Mouse (Mus musculus): ENCODE results near the gene Rap1gap2. TPM values are rescaled to one million over a fixed set of nuclear protein-coding genes. Genes with fewer than 3 reads are reported as not detected.

Gene Rap1gap2
- polyA plus RNA-seq, 1 experiment from 2014 or later: 3.8 TPM

GRCm38 (mm10) chr11:74531725-74532124 is 79.0 kb downstream of the Rap1gap2 start:
- WGBS: 38% methylated on average over 3 of the region's 3 CpGs
- Histone ChIP-seq H3K4me1 (replicated peaks) (peaks cover 14% of the 10 kb centered on the region), H3K9me3 (replicated peaks) (no peaks in the 10 kb centered on the region), H3K36me3 (no peaks in the 10 kb centered on the region), H3K27me3 (no peaks in the 10 kb centered on the region), H3K4me2 (no peak overlapping the region), H3K27ac (no peak overlapping the region), H3K4me3 (no peak overlapping the region), H3K9ac (no peak overlapping the region)
- ATAC-seq (replicated peaks; ENCODE audit: insufficient number of reproducible peaks, insufficient read depth, low FRiP score, low read depth): no peak

GRCm38 (mm10) chr11:74529803-74530202 is 80.9 kb downstream of the Rap1gap2 start:
- ATAC-seq (replicated peaks; ENCODE audit: insufficient number of reproducible peaks, insufficient read depth, low FRiP score, low read depth): no peak
- 69% methylated on average over 4 of the region's 4 CpGs for WGBS

GRCm38 (mm10) chr11:74527555-74527954 is 83.2 kb downstream of the Rap1gap2 start:
- no peaks in the 10 kb centered on the region for H3K9me3 ChIP-seq (replicated peaks)
- H3K27ac ChIP-seq: no peak overlapping the region
- no peak overlapping the region for H3K9ac ChIP-seq
- H3K4me3 ChIP-seq: no peak overlapping the region
- H3K4me1 ChIP-seq (replicated peaks): peaks cover 24% of the 10 kb centered on the region
- 56% methylated on average over 7 of the region's 7 CpGs for WGBS
- peaks cover 10% of the 10 kb centered on the region; the same call in 1 of the 2 replicates for H3K27me3 ChIP-seq
- no peak overlapping the region for H3K4me2 ChIP-seq
- no peak for ATAC-seq (replicated peaks; ENCODE audit: insufficient number of reproducible peaks, insufficient read depth, low FRiP score, low read depth)
- no peaks in the 10 kb centered on the region for H3K36me3 ChIP-seq

More at GRCm38 (mm10) chr11:74529803-74530202, 80.9 kb downstream of the Rap1gap2 start:
- Histone ChIP-seq H3K27ac (no peak overlapping the region), H3K4me1 (replicated peaks) (peaks cover 12% of the 10 kb centered on the region), H3K9ac (no peak overlapping the region), H3K4me2 (no peak overlapping the region), H3K27me3 (0 out of 2 replicates have a peak, but pooled peaks cover 3% of the 10 kb centered on the region), H3K36me3 (no peaks in the 10 kb centered on the region), H3K9me3 (replicated peaks) (no peaks in the 10 kb centered on the region), H3K4me3 (no peak overlapping the region)

- Histone ChIP-seq H3K9ac (peak overlapping the region; percentile 37; the same call in 1 of the 2 replicates), H3K9me3 (replicated peaks) (no peaks in the 10 kb centered on the region), H3K27me3 (peaks cover 15% of the 10 kb centered on the region), H3K36me3 (no peaks in the 10 kb centered on the region), H3K27ac (no peak overlapping the region), H3K4me2 (peak overlapping the region; percentile 71), H3K4me3 (peak overlapping the region; percentile 38), H3K4me1 (replicated peaks) (peaks cover 28% of the 10 kb centered on the region)
- 17% methylated on average over 18 of the region's 18 CpGs for WGBS
- no peak for ATAC-seq (replicated peaks; ENCODE audit: insufficient number of reproducible peaks, insufficient read depth, low FRiP score, low read depth)
Observed at GRCm38 (mm10) chr11:74526180-74527158, 84.2 kb downstream of the Rap1gap2 start.

GRCm38 (mm10) chr11:74525605-74526004 is 85.1 kb downstream of the Rap1gap2 start:
- Histone ChIP-seq H3K9ac (no peak overlapping the region), H3K4me3 (no peak overlapping the region), H3K27me3 (peaks cover 19% of the 10 kb centered on the region), H3K36me3 (no peaks in the 10 kb centered on the region), H3K27ac (no peak overlapping the region), H3K4me1 (replicated peaks) (peaks cover 31% of the 10 kb centered on the region), H3K9me3 (replicated peaks) (no peaks in the 10 kb centered on the region), H3K4me2 (no peak overlapping the region)
- no peak for ATAC-seq (replicated peaks; ENCODE audit: insufficient number of reproducible peaks, insufficient read depth, low FRiP score, low read depth)
- 68% methylated on average over 9 of the region's 9 CpGs for WGBS

- H3K9ac ChIP-seq: no peak overlapping the region
- no peak overlapping the region for H3K4me3 ChIP-seq
- WGBS: 89% methylated on average over 7 of the region's 7 CpGs
- H3K27ac ChIP-seq: no peak overlapping the region
- no peak overlapping the region for H3K4me2 ChIP-seq
- no peaks in the 10 kb centered on the region for H3K36me3 ChIP-seq
- H3K27me3 ChIP-seq: peaks cover 20% of the 10 kb centered on the region
- H3K4me1 ChIP-seq (replicated peaks): peaks cover 31% of the 10 kb centered on the region
- no peaks in the 10 kb centered on the region for H3K9me3 ChIP-seq (replicated peaks)
- no peak for ATAC-seq (replicated peaks; ENCODE audit: insufficient number of reproducible peaks, insufficient read depth, low FRiP score, low read depth)
Observed at GRCm38 (mm10) chr11:74525205-74525604, 85.5 kb downstream of the Rap1gap2 start.

- peaks cover 32% of the 10 kb centered on the region for H3K4me1 ChIP-seq (replicated peaks)
- WGBS: 52% methylated on average over 9 of the region's 9 CpGs
- no peak overlapping the region for H3K9ac ChIP-seq
- H3K9me3 ChIP-seq (replicated peaks): no peaks in the 10 kb centered on the region
- peak; percentile 21; the same call in 1 of the 2 replicates for ATAC-seq (replicated peaks; ENCODE audit: insufficient number of reproducible peaks, insufficient read depth, low FRiP score, low read depth)
- 0 out of 2 replicates have a peak overlapping the region, but pooled peaks have one; percentile 6 for H3K27ac ChIP-seq
- H3K36me3 ChIP-seq: no peaks in the 10 kb centered on the region
- no peak overlapping the region for H3K4me3 ChIP-seq
- peaks cover 20% of the 10 kb centered on the region for H3K27me3 ChIP-seq
- H3K4me2 ChIP-seq: peak overlapping the region; percentile 94; the same call in 1 of the 2 replicates
Observed at GRCm38 (mm10) chr11:74524050-74524965, 86.4 kb downstream of the Rap1gap2 start.

GRCm38 (mm10) chr11:74523210-74523951 is 87.3 kb downstream of the Rap1gap2 start:
- ATAC-seq (replicated peaks; ENCODE audit: insufficient number of reproducible peaks, insufficient read depth, low FRiP score, low read depth): no peak
- Histone ChIP-seq H3K9me3 (replicated peaks) (no peaks in the 10 kb centered on the region), H3K4me2 (peak overlapping the region; percentile 94), H3K4me3 (peak overlapping the region; percentile 67), H3K9ac (peak overlapping the region; percentile 76), H3K4me1 (replicated peaks) (peaks cover 32% of the 10 kb centered on the region), H3K27ac (peak overlapping the region; percentile 77), H3K27me3 (peaks cover 20% of the 10 kb centered on the region), H3K36me3 (no peaks in the 10 kb centered on the region)
- WGBS: 9% methylated on average over 30 of the region's 30 CpGs

GRCm38 (mm10) chr11:74522487-74523209 is 88.1 kb downstream of the Rap1gap2 start:
- no peaks in the 10 kb centered on the region for H3K36me3 ChIP-seq
- H3K4me1 ChIP-seq (replicated peaks): peaks cover 32% of the 10 kb centered on the region
- H3K27me3 ChIP-seq: peaks cover 20% of the 10 kb centered on the region
- no peaks in the 10 kb centered on the region for H3K9me3 ChIP-seq (replicated peaks)
- WGBS: under 1% methylated on average over 86 of the region's 87 CpGs
- peak overlapping the region; percentile 76 for H3K9ac ChIP-seq
- H3K27ac ChIP-seq: peak overlapping the region; percentile 77
- peak; percentile 59 for ATAC-seq (replicated peaks; ENCODE audit: insufficient number of reproducible peaks, insufficient read depth, low FRiP score, low read depth)
- H3K4me3 ChIP-seq: peak overlapping the region; percentile 67
- H3K4me2 ChIP-seq: peak overlapping the region; percentile 94

GRCm38 (mm10) chr11:74521981-74522486 is 88.7 kb downstream of the Rap1gap2 start:
- H3K9ac ChIP-seq: peak overlapping the region; percentile 76
- H3K9me3 ChIP-seq (replicated peaks): no peaks in the 10 kb centered on the region
- H3K4me2 ChIP-seq: peak overlapping the region; percentile 94
- peak overlapping the region; percentile 77 for H3K27ac ChIP-seq
- no peaks in the 10 kb centered on the region for H3K36me3 ChIP-seq
- peaks cover 31% of the 10 kb centered on the region for H3K4me1 ChIP-seq (replicated peaks)
- under 1% methylated on average over 29 of the region's 29 CpGs for WGBS
- ATAC-seq (replicated peaks; ENCODE audit: insufficient number of reproducible peaks, insufficient read depth, low FRiP score, low read depth): no peak; the same call in 1 of the 2 replicates
- peak overlapping the region; percentile 67 for H3K4me3 ChIP-seq
- H3K27me3 ChIP-seq: peaks cover 20% of the 10 kb centered on the region
